Mouse (Mus musculus): ENCODE results near the gene Cryba2. TPM values are rescaled to one million over a fixed set of nuclear protein-coding genes. Genes with fewer than 3 reads are reported as not detected.
A peak's percentile ranks its signal among the peaks of the same experiment; 100 is the strongest.

The Cryba2 gene
- polyA plus RNA-seq, 1 experiment, result not detected

GRCm38 (mm10) chr1:74861783-74862182 lies 31.2 kb downstream of the Cryba2 start:
- Histone ChIP-seq H3K27ac (ENCODE audit: insufficient read depth, low read depth, low read length) (no peak overlapping the region), H3K27me3 (replicated peaks; ENCODE audit: control insufficient read depth, insufficient read depth, low read length) (peaks cover 3% of the 10 kb centered on the region; the same call in 1 of the 2 replicates), H3K4me3 (ENCODE audit: insufficient read depth, low read depth, low read length) (no peak overlapping the region), H3K4me1 (ENCODE audit: control insufficient read depth, insufficient read depth, low read length) (no peaks in the 10 kb centered on the region), H3K36me3 (ENCODE audit: control insufficient read depth, insufficient read depth, low read length) (no peaks in the 10 kb centered on the region)
- TF ChIP-seq POLR2A (IDR thresholded peaks at IDR 0.05; ENCODE audit: low read depth, low read length), result no peak
- no peak for TF ChIP-seq CTCF (conservative IDR thresholded peaks at IDR 0.05; ENCODE audit: insufficient read depth, insufficient read length, low read depth, low read length)
- no peak for DNase-seq

GRCm38 (mm10) chr1:74859223-74859984 lies 33.5 kb downstream of the Cryba2 start:
- no peak overlapping the region for H3K4me3 ChIP-seq (ENCODE audit: insufficient read depth, low read depth, low read length)
- peaks cover 14% of the 10 kb centered on the region for H3K27me3 ChIP-seq (replicated peaks; ENCODE audit: control insufficient read depth, insufficient read depth, low read length)
- DNase-seq, result no peak
- TF ChIP-seq POLR2A (IDR thresholded peaks at IDR 0.05; ENCODE audit: low read depth, low read length) (no peak), CTCF (conservative IDR thresholded peaks at IDR 0.05; ENCODE audit: insufficient read depth, insufficient read length, low read depth, low read length) (no peak)
- WGBS, result 47% methylated on average over 6 of the region's 6 CpGs
- H3K4me1 ChIP-seq (ENCODE audit: control insufficient read depth, insufficient read depth, low read length), result peaks cover 4% of the 10 kb centered on the region; the same call in 1 of the 2 replicates
- H3K27ac ChIP-seq (ENCODE audit: insufficient read depth, low read depth, low read length), result no peak overlapping the region
- H3K36me3 ChIP-seq (ENCODE audit: control insufficient read depth, insufficient read depth, low read length), result no peaks in the 10 kb centered on the region

DNA sequence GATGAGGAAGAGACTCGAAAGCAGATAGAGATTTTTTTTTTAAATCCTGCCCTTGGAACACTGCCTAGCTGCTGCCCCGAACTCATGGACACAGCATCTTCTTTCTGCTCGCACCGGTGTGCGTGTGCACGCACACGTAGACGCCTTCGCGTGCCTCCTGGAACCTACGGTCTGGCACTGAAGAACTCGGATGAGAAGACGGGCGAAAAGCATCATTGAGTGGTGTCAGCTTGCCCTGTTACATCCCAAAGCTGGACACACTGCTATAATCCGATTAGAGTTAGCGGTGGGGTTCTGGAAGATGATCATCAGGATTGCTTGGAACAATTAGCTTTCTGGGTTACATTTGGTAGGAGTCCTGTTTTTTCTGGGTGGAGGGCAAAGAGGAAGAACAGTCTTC lies 34.1 kb downstream of the Cryba2 start:
- TF ChIP-seq CTCF (conservative IDR thresholded peaks at IDR 0.05; ENCODE audit: insufficient read depth, insufficient read length, low read depth, low read length) (no peak), POLR2A (IDR thresholded peaks at IDR 0.05; ENCODE audit: low read depth, low read length) (no peak)
- H3K4me1 ChIP-seq (ENCODE audit: control insufficient read depth, insufficient read depth, low read length), result peaks cover 4% of the 10 kb centered on the region; the same call in 1 of the 2 replicates
- 8% methylated on average over 16 of the region's 16 CpGs for WGBS
- H3K27me3 ChIP-seq (replicated peaks; ENCODE audit: control insufficient read depth, insufficient read depth, low read length), result peaks cover 14% of the 10 kb centered on the region
- no peak overlapping the region for H3K4me3 ChIP-seq (ENCODE audit: insufficient read depth, low read depth, low read length)
- H3K27ac ChIP-seq (ENCODE audit: insufficient read depth, low read depth, low read length), result no peak overlapping the region
- H3K36me3 ChIP-seq (ENCODE audit: control insufficient read depth, insufficient read depth, low read length), result no peaks in the 10 kb centered on the region
- no peak for DNase-seq

- no peak overlapping the region for H3K4me3 ChIP-seq (ENCODE audit: insufficient read depth, low read depth, low read length)
- no peaks in the 10 kb centered on the region for H3K36me3 ChIP-seq (ENCODE audit: control insufficient read depth, insufficient read depth, low read length)
- H3K4me1 ChIP-seq (ENCODE audit: control insufficient read depth, insufficient read depth, low read length), result peaks cover 4% of the 10 kb centered on the region; the same call in 1 of the 2 replicates
- H3K27me3 ChIP-seq (replicated peaks; ENCODE audit: control insufficient read depth, insufficient read depth, low read length), result peaks cover 16% of the 10 kb centered on the region
- H3K27ac ChIP-seq (ENCODE audit: insufficient read depth, low read depth, low read length), result no peak overlapping the region
- TF ChIP-seq POLR2A (IDR thresholded peaks at IDR 0.05; ENCODE audit: low read depth, low read length) (no peak), CTCF (conservative IDR thresholded peaks at IDR 0.05; ENCODE audit: insufficient read depth, insufficient read length, low read depth, low read length) (no peak)
- peak; percentile 43 for DNase-seq
- WGBS, result 1% methylated on average over 29 of the region's 29 CpGs
Observed at GRCm38 (mm10) chr1:74858171-74858719, 34.7 kb downstream of the Cryba2 start.

- TF ChIP-seq POLR2A (IDR thresholded peaks at IDR 0.05; ENCODE audit: low read depth, low read length) (no peak), CTCF (conservative IDR thresholded peaks at IDR 0.05; ENCODE audit: insufficient read depth, insufficient read length, low read depth, low read length) (no peak)
- no peak for DNase-seq
- Histone ChIP-seq H3K36me3 (ENCODE audit: control insufficient read depth, insufficient read depth, low read length) (no peaks in the 10 kb centered on the region), H3K27ac (ENCODE audit: insufficient read depth, low read depth, low read length) (no peak overlapping the region), H3K4me1 (ENCODE audit: control insufficient read depth, insufficient read depth, low read length) (peaks cover 4% of the 10 kb centered on the region; the same call in 1 of the 2 replicates), H3K27me3 (replicated peaks; ENCODE audit: control insufficient read depth, insufficient read depth, low read length) (peaks cover 16% of the 10 kb centered on the region), H3K4me3 (ENCODE audit: insufficient read depth, low read depth, low read length) (no peak overlapping the region)
- WGBS, result 10% methylated on average over 4 of the region's 4 CpGs
Observed at GRCm38 (mm10) chr1:74857677-74858076, 35.3 kb downstream of the Cryba2 start.

DNA sequence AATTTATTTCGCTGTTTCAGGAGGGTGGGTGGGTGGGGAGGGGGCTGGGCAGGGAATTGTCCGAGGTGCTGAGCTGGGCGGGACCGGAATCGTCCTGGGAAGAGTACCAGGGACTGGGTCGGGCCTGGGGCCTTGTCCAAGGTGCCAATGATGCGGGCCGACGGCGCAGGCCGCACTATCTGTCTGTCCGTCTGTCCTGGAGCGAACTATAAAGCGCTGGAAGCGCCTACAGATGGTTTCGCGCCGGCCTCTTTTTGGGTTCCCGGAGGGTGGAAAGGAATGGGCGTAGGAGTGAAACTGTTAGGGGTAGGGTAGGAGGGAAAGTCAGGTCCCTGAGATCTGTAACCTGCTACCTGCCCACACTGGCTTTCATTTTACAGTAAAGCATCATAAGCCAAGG lies 35.7 kb downstream of the Cryba2 start:
- 5% methylated on average over 20 of the region's 20 CpGs for WGBS
- no peaks in the 10 kb centered on the region for H3K36me3 ChIP-seq (ENCODE audit: control insufficient read depth, insufficient read depth, low read length)
- peaks cover 4% of the 10 kb centered on the region; the same call in 1 of the 2 replicates for H3K4me1 ChIP-seq (ENCODE audit: control insufficient read depth, insufficient read depth, low read length)
- no peak for DNase-seq
- TF ChIP-seq POLR2A (IDR thresholded peaks at IDR 0.05; ENCODE audit: low read depth, low read length) (no peak), CTCF (conservative IDR thresholded peaks at IDR 0.05; ENCODE audit: insufficient read depth, insufficient read length, low read depth, low read length) (no peak)
- no peak overlapping the region for H3K27ac ChIP-seq (ENCODE audit: insufficient read depth, low read depth, low read length)
- H3K4me3 ChIP-seq (ENCODE audit: insufficient read depth, low read depth, low read length), result no peak overlapping the region
- H3K27me3 ChIP-seq (replicated peaks; ENCODE audit: control insufficient read depth, insufficient read depth, low read length), result peaks cover 17% of the 10 kb centered on the region

DNA sequence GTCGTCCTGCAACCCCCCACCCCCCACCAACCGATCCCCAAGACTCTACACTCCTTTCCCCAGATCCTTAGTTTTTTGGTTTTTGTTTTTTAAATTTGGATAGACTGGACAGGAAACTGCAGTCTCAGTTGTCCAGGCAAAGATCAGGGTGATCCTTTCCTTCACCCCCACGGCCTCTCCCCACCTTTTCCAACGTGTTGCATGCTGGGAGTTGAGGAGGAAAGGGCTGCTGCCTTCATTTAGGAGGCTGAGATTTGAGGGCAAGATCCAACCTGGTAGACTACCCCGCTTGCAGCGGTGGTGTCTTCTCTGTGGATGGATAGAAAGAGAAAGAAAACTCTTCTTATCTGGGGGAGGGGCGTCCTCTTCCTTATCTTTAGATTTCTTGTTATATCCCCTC lies 36.2 kb downstream of the Cryba2 start:
- DNase-seq, result no peak
- TF ChIP-seq CTCF (conservative IDR thresholded peaks at IDR 0.05; ENCODE audit: insufficient read depth, insufficient read length, low read depth, low read length) (no peak), POLR2A (IDR thresholded peaks at IDR 0.05; ENCODE audit: low read depth, low read length) (no peak)
- Histone ChIP-seq H3K27me3 (replicated peaks; ENCODE audit: control insufficient read depth, insufficient read depth, low read length) (peaks cover 17% of the 10 kb centered on the region), H3K4me3 (ENCODE audit: insufficient read depth, low read depth, low read length) (no peak overlapping the region), H3K4me1 (ENCODE audit: control insufficient read depth, insufficient read depth, low read length) (peaks cover 4% of the 10 kb centered on the region; the same call in 1 of the 2 replicates), H3K27ac (ENCODE audit: insufficient read depth, low read depth, low read length) (no peak overlapping the region), H3K36me3 (ENCODE audit: control insufficient read depth, insufficient read depth, low read length) (no peaks in the 10 kb centered on the region)
- WGBS, result 4% methylated on average over 7 of the region's 7 CpGs
